ENCODE assay signal across 1 mouse cellular context in the genomic region with DNA sequence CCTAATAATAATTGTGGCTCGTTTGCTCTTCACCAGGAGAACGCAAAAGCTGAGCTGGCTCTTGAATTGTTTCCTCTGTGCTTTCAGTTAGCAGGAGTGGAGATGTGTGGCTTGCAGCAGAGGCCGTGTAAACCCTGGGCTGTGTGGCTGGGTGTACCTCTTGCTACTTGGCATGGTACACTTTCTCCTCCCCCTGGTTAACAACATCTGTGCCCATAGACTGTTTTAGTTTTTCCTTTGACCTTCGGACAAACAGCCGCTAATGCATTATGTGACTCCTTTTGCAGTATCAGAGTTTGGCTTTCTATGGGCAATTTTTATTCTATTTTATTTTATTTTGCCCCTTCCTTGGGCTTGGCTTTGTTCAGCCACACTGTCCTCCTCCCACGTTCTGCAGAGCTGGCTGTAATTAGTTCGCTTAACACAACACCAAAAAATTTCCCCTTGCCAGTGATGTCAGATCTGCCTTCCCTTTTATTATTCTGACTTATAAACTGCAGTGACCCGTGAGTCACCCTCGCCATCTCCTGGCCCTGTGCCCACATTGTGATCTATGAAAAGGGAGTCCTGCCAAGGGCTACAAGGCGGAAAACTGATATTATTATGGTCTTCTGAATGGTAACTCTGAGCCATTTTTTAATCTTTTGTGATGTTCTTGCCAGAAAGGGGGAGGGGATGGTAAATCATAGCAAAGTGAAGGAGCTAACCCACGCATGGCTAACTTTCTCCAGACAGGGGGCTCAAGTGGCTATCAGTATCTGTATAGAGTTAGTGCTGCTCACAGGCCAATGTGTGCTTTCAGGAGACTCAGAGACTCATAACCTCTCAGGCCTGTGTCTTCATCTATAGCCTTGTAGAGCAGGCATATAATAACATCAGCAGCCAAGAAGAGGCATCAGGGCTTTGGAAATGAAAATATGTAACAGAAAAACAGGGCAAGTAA.
TF ChIP-seq lines count a peak whose summit lies in the region.

No protein-coding gene starts in this region.

TF ChIP-seq in MEL, 35 proteins besides CTCF, POLR2A, EP300 and RAD21 (continued from another document):
- TF ChIP-seq TCF12 (IDR thresholded peaks at IDR 0.05; ENCODE audit: low read depth, low read length) (peak; percentile 85), POLR2AphosphoS2 (IDR thresholded peaks at IDR 0.05; ENCODE audit: low read length) (no peak), E2F4 (IDR thresholded peaks at IDR 0.05; ENCODE audit: borderline replicate concordance, low read depth, low read length) (no peak), RCOR1 (IDR thresholded peaks at IDR 0.05; ENCODE audit: low read depth, low read length) (peak; percentile 87), MYB (IDR thresholded peaks at IDR 0.05; ENCODE audit: low read depth, low read length) (peak; percentile 47; the same call in 1 of the 2 replicates), ELF1 (IDR thresholded peaks at IDR 0.05; ENCODE audit: low read depth, low read length) (no peak), TAL1 (IDR thresholded peaks at IDR 0.05; ENCODE audit: low read length) (no peak), UBTF (IDR thresholded peaks at IDR 0.05; ENCODE audit: borderline replicate concordance, insufficient read depth, low read depth, low read length) (0 out of 2 replicates have a peak, but pooled peaks have one; percentile 52), KAT2A (conservative IDR thresholded peaks at IDR 0.05; ENCODE audit: low read depth, low read length) (no peak), JUND (IDR thresholded peaks at IDR 0.05; ENCODE audit: low read depth, low read length) (peak; percentile 79; the same call in 1 of the 2 replicates), MEF2A (IDR thresholded peaks at IDR 0.05; ENCODE audit: extremely low read depth, insufficient replicate concordance, low read depth, low read length, poor library complexity, severe bottlenecking) (no peak), MYC (IDR thresholded peaks at IDR 0.05; ENCODE audit: low read depth, low read length) (peak; percentile 52; the same call in 1 of the 2 replicates), MAFK (IDR thresholded peaks at IDR 0.05; ENCODE audit: borderline replicate concordance, low read depth, low read length) (peak; percentile 45; the same call in 1 of the 2 replicates), SIN3A (IDR thresholded peaks at IDR 0.05; ENCODE audit: low read length) (peak; percentile 81), POLR2AphosphoS5 (IDR thresholded peaks at IDR 0.05; ENCODE audit: borderline replicate concordance, low read depth, low read length) (no peak), MXI1 (IDR thresholded peaks at IDR 0.05; ENCODE audit: low read depth, low read length) (no peak; the same call in 1 of the 2 replicates), HCFC1 (IDR thresholded peaks at IDR 0.05; ENCODE audit: low read depth, low read length) (peak; percentile 44; the same call in 1 of the 2 replicates), ZKSCAN1 (IDR thresholded peaks at IDR 0.05; ENCODE audit: low read depth, low read length) (no peak), ZNF384 (IDR thresholded peaks at IDR 0.05; ENCODE audit: low read depth, low read length) (0 out of 2 replicates have a peak, but pooled peaks have one; percentile 8)
